Mouse (Mus musculus) induced T-regulatory cell, adult 2 months (primary cell): ENCODE results near the gene Adk.

Source experiments
- DNase-seq: peaks from one replicate; pipeline ENCODE4 v3.0.0-alpha.2; 2012; ENCODE audit warnings: low read depth

The Adk gene

DNA sequence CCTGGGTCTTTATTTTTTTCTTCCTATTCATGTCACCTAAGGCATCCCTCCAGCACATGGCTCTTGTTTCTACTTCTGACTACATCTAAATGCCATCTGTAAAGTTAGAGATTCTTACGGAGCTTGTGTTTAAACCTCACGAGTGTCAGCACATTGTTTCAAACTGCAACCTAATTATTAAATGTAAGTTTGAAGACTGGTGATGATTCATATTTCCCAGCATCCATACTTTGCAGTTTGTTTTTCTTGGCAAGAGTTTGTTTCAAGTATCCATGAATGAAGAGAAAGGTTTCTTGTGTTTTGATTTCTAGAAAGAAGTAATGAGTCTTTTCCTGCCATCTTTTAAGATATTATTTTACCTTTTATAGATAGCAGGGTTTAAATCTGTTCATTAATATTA lies 299.3 kb downstream of the Adk start:
- DNase-seq: no peak

DNA sequence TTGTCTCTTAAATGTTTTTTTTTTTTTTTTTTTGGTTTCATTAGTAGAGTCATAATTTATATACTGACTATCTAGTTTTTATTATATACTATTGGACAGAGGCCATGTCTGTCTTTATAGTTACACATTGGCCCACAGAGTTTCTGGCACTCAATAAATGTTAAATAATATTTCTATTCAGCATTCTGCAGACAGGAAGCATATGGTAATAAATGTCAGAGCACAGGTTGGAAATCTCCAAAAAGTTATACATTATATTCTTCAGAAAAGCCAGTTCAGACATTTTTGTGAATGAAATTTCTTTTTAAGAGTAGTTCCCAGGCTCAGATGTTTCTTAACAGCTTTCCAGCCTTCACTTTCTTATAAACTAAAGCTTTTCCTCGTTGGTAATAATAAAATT lies 303.9 kb downstream of the Adk start:
- no peak for DNase-seq

DNA sequence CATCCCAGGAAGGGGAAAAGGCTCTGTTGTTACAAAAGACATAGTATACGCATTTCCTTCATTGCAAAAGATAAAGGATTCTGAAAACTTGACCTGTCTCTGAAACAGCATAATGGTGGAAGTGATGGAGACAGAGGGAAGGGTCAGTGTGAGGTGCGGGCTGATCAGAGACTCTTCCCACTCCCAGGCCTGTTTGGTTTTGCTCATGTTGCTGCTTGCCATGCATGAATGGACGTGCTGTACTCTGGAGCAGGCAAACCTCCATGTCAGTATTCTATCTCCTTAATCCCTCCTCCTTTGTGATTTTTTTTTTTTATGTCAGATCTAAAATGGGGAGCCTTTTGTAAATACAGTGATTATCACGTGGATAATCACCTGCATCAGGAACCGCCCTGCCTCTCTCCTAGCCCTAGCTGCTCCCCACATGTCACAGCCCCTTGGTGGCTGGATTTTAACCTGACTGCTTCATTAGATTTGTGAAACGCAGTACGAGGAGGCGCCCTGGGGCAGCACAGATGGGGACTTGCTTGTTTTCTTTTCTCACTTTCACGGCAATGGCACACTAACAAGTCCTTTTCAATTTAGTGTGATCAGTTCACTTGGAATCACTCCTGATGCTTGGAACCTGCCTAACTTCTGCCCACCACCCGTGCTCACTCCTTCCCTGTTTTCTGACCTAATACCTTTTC lies 307.0 kb downstream of the Adk start:
- DNase-seq: no peak

DNA sequence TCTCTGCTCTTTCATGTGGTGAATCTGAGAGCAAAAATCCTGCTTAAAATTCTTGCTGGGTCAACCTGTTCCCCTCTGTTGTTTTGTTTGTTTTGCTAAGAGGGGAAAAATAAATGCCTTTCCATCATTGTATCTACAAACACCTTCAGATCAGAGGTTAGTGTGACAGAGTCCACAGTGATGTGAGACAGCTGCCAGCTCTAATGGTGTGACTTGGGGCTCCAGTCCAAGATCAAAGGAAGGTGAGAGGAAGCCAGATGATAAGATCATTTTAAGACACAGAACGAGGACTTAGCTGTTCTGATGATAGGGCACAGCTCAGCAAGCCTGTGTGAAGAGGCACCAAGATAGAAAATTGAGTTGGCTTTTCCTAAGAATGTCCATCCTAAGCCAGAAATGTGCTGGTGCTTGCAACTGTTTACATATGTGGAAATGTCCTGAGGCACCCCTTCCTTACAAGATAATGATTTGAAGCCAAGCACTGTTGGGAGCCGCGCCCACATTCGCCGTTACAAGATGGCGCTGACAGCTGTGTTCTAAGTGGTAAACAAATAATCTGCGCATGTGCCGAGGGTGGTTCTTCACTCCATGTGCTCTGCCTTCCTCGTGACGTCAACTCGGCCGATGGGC lies 307.6 kb downstream of the Adk start:
- peak; percentile 6 for DNase-seq

DNA sequence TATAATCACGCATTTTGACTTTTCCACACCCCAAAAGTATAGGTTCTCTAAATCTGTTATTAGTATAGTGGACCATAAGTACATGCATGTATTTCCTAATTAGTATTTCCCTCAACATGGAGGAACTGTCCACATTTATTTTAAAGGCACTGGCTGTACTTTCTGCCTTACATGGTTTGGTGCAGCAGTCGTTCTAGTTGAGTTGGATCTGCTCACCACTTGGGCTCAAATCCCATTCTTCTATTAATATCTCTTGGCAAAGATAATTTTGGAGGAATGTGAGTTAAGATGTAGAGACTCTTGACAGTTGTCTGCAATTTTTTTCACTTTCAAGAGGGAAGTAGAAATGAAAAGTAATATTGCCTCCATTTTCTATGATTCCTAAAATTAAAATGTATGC lies 314.7 kb downstream of the Adk start:
- no peak for DNase-seq

DNA sequence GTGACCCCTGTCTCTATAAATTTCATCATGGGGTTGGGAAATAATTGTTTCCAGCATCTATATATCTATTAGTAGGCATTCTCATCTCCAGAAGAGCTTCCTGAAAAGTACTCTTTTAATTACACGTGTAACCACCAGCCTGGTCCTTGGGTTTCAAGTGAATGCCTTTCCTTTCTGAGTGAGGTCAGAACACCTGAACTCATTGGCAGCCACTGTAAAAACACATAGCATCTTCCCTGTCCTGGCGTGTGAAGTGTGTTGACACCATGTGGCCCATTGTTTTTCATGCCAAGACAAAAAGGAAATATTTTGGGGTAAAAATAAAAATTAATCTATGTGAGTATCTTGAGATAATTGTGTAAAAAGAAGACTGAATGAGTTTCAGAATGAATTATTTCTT lies 316.2 kb downstream of the Adk start:
- no peak for DNase-seq

DNA sequence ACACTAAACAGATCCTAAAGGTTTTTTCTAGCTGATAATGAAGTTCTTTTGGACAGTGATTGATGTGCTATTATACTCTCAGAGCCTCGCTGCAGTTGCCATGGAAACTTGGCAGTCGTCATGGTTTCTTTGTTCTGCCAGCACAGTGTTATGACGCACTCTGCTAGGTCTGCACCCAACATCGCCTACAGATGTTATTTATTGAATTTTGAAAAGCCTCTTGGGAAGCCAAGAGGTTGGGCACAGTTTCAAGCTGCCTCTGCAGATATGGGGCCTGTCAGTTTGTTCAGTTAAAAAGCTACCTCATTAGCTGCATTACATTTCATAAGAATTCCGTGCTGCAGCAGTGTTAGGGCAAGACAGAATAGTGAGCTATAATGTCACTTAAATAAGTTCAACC lies 316.8 kb downstream of the Adk start:
- DNase-seq: peak; percentile 23

DNA sequence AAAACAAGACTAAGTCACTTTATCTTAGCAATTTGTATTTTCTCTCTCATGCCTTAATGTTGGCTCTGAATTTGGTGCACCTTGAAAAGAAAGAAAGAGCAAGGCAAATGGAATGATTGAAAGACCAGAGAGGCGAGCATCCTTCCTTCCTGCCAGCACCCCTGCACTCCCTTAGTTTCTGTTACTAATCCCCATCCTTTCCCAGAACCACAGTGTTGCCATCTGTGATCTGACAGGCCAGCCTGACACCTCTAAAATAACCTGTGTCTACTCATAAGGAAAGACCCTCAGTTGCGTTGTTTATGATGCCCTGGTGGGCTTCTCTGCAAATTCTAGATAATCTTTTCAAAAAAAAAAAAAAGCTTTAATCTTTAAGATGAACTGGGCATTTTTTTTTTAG lies 319.6 kb downstream of the Adk start:
- DNase-seq: no peak

DNA sequence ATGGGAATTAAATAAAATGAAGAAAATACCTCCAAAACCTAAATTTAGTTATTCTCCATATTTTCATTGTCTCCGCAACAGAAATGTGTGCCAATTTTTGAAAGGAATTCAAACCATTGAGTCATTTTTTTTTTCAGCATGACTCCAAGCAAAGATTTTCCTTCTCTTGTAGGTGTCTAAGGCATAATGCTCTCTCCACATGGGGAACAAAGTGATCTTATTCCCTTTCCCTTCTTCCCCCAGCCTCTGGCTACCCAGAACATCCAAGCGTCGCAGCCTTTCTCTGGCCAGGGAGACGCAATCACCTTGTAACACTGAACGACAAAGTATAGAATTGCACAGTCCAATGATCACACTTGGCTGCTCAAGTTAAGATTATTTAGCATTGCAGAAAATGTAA lies 320.3 kb downstream of the Adk start:
- DNase-seq: no peak

DNA sequence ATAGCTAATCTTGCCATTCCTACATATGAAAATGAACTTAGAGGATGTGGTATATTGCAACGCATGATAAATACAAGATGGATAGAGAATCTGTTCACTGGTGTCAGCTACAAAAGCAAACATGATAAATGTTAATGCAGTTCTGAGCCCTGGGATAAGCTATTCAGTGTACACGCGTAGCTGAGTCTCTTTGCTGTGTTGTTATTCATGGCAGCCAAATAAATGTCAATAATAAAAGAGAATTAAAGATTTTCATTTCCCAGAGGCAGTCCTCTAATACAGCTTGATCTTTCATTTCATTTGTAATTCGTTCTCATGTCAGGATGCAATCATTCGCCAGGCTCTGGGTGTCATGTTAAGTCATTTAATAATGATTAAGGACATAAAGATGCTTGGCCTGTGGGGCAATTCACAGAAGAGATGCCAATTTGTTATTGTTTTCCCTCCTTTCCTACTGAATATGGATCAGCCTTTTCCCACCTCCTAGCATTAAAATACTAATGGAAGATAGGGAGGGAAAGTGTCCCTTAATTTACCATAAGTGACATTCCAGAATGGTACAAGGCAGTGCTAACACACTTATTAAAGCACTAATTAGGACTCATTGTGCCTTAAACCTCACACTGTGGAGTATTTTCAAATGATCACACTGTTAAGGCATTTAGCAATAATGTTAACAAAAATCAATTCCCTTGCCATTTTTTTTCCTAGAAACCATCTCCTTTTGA lies 331.5 kb downstream of the Adk start:
- no peak for DNase-seq

DNA sequence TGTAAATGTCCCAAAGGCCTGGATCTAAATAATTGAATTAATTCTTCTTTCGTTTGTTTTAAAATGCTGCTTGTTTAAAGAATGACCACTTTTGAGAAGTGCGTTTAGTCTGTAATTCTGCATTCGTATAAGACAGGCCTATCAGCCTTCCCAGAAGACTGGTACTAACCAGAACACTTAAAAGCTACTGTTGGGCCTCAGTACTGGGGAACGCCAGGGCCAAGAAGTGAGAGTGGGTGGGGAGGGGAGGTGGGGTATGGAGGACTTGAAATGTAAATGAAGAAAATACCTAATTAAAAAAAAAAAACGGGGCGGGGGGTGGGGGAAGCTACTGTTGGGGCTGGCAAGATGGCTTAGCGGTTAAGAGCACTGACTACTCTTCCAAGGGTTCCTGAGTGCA lies 347.1 kb downstream of the Adk start:
- no peak for DNase-seq

DNA sequence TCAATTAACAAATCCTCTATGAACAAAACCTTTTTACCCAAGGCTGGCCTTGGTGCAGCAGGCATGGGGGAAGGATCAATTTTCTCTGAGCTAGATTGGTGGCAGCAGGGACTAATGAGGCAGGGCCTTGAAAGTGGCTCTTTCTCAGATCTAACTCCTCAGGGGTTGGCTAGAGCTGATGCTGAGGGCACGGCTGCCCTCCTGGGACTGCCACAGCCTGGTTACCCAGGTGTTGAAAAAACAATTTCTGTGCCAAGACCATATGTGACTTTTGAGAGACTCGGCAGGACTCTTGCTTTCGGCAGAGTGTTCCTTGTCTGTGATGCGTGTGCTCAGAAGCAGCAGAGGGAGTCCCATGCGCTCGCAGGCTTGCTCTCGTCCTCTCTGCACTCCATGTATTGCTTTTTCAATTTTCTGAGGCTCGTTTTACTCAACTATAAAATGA lies 349.8 kb downstream of the Adk start:
- DNase-seq: no peak

DNA sequence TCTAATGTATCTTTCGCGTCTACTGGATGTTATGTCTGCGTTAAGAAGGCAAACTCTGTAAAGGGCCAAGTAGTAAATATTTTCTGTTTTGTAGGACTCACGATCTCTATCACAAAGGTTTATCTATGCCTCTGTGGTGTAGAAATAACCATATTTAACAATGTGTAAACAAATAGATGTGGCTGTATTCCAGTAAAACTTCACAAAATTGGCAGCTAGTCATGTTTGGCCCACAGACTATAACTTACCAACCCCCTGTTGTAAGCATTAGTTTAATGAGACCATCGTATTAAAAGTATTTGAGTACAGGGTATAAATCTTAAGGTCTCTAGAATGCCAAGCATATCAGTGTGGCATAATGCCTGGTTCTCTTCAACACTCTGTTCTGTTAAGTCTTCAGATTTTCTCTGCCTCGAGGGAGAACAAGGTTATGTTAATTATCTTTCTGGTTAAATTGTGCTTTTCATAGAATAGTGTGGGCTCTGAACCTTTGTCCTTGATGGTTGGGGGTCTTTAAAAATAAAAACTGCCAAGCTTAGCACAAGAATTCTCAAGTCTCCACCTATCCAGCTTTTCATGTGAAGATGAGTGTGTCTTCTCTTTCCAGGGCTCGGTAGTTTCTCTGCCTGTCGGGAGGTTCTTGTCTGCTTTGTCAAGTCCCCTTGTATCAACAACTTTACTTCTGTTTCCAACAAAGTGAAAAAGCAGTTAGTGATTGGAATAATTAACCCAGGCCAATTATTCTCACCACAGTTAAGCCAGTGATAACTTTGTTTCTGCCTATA lies 350.4 kb downstream of the Adk start:
- no peak for DNase-seq

DNA sequence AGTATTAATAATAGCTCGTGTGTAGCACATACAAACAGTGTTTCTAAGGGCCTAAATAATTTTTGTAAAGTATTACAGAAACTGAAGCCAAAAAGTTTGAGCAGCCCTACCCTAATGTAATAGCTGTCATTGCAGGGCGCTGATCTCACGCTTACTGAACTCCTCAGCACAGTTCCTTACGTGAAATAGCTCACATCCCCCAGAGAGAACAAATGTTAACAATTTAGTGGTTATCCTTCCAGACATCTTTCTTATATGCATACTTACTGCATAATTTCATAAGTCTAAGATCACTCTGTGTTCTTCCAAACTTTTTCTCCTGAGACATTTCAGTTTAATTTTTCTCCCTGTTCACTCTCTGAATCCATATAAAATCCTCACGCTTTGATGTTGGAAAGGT lies 354.6 kb downstream of the Adk start:
- no peak for DNase-seq

DNA sequence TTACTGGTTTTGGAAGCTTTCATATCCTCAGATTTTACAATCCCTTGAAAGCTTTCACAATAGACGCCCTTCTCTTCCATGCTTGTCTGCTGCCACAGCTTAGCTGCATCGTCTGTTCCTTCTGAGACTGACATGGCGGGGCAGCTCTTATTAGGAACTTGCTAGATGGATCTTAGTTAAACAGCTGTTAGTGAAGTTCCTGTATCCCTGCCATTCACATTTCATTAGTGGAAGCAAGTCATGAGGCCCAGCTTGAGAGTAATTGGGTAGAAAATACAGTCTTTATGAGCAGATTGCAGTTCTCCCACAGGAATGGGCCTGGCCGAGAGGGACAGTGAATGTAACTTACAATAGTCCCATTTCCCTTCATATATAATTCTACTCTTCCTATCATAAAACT lies 356.5 kb downstream of the Adk start:
- no peak for DNase-seq

DNA sequence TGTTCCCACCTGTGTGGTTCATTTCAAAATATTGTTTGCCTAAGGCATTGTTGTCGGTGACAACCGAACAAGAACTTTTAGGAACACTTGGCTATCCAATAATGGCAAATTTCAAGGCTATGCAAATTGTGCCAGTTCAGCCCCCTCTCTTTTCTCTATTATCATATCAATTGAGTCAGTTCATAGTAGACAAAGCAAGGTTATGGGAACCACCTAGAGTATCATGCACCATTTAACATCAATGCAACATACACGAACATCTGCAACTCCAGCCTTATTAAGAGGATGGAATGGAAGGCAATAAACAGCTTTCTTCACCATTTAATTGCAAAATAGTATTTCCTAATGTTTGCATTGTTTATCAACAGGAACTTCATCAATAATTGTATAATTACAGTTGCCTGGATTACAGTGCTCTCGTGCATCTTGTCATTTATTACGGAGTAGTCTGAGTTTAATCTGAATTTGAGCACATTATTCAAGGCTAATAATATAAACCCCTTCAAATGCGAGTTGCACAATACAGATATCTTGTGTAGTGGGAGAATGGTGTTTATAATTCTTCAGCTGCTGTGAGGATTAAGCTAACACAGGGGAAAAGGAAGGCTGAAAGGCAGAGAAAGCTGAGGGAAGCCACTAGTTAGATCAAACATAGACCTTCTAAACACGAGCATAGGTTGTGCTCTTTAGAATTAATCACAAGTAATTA lies 358.5 kb downstream of the Adk start:
- DNase-seq: no peak

DNA sequence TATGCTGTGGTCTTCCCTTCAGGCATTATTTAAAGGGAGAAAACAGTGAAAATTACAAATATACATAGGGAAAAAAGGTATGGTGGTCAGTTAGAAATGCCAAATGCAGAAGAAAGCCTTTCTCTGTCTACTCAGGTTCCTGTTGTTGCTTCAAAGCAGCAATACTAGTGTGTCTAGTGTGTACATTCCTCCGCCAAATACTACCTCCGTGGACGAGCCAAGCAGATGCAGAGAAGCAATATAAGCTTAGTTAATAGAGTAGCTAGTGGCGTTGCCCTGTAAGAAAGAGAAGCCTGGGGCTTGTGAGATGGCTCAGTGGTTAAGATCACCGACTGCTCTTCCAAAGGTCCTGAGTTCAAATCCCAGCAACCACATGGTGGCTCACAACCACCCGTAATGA lies 359.1 kb downstream of the Adk start:
- no peak for DNase-seq

DNA sequence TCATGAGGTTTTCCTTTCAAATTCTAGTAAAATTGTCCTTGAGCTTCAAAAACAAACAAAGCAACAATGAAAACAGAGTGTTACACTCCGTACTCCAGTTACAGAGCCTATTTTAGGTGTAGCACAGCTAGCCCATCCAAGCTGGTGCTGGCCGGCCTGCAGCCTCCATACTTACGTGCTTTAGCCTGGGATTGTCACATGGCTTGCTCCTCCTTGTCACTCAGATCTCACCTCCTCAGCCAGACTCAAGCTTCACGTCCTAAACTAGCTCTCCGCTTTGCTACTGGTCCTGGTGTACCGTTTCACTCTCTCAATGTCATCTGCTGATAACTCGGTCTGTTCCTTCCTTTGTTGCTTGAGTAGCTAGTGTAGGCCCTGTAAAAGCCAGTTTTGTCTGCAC lies 366.0 kb downstream of the Adk start:
- no peak for DNase-seq

DNA sequence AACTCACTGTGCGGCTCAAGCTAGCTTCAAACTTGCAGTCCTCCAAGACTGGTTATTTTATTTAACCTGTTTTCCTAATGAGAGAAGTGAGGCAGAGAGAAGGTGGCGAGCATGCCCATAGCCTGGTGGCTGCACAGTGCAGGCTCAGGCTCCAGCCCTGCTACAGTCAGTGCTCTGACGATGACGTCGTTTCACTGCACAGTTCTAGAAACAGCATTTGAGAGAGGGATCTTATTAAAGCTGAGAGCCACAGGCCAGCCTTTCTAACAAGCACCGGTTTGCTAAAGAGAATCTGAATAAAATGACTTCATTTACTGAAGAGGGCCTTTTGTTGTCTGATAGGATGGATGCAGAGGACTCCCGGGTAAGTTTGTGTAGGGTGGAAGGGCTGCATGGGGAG lies 375.0 kb downstream of the Adk start:
- no peak for DNase-seq

DNA sequence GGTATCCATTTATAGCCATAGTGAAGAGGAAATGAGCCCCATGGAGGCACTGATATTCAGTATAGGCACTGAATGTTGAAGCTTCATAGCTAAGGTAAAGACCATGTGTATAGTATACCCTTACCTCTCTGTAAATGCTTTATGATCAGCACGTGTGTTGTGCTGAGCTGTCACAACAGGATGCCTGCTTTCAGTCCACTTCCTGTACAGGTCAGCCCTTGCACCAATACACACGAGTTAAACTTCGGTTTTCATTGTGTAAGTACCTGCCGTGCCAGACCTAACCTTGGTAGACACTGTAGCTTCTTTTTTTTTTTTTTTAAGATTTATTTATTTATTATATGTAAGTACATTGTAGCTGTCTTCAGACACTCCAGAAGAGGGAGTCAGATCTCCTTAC lies 381.0 kb downstream of the Adk start:
- DNase-seq: peak; percentile 5

DNA sequence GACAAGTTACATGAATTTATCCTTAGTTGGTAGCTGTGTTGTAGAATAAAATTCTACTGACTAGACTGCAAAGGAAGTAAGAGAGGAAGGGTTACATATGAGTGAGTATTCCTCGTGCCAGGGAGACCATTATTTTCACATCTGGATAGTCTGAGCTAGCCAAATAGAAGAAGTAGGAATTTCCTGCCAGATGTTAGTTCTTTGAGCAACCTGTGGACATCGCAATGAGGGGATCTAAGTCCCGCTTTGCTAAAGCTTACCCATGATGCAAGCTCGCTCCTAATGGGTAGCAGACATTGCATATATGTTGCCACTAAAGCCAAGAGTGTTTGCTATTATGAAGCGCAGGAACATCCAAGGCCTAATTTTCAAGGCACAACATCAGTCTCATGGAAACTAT lies 381.6 kb downstream of the Adk start:
- no peak for DNase-seq

DNA sequence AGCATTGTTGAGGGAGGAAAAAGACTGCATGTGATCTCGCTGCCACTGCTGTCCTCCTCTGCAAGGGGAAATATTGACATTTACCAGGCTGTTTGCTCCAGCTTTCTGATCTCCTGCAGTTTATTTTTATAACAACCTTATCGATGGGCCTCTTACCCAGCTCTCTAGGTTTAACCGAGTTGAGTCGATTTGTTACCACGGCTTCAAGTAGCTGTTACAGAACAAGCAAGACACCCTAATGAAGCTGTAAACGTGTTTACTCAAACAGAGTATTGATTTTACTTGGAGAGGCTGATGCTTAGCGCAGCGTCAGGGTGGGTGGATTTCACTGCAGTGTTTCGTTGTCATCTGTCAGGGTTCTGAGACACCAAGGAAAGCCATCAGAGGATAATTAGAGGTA lies 382.3 kb downstream of the Adk start:
- no peak for DNase-seq
